Mouse (Mus musculus) embryonic fibroblast, embryonic 13.5 days (primary cell): Measurements from ENCODE around the gene Actr8.

Experiments
- CTCF ChIP-seq: IDR thresholded peaks from 2 replicates; pipeline ENCODE4 v1.5.1; 2011; ENCODE audit warnings: mild to moderate bottlenecking, control low read depth, low read length, moderate library complexity, borderline replicate concordance; ENCODE audit not compliant: insufficient read depth
- POLR2A ChIP-seq: IDR thresholded peaks from 2 replicates; pipeline ENCODE4 v1.6.1; 2011; ENCODE audit warnings: low read depth, mild to moderate bottlenecking, control low read depth, low read length, moderate library complexity

DNA sequence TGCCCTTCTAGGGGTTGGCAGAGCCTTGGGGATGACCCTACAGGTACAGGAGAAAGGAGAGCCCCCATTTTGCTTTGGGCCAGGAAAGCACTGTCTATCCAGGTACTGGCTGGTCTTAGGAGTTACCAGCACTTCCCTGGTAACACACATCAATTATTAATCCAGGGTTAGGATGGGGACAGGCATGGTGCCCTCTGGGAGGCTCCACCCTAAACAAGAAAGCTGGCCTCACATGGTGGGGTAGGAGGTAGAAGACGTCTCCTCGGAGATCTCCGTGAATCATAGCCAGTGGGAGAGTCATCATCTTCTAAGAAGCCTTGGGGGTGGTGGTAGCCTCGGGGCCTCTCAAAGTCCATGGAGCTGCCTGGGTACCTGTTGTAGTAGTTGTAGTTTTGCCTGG lies 68.8 kb downstream of the Actr8 start:
- TF ChIP-seq POLR2A = no peak
- no peak for TF ChIP-seq CTCF
